Mouse (Mus musculus) adipose tissue, adult 10 weeks (tissue): Measurements from ENCODE around the gene Gm4301. TPM values are rescaled to one million over a fixed set of nuclear protein-coding genes. Genes with fewer than 3 reads are reported as not detected.

Experiments
- polyA plus RNA-seq: library from polyadenylated mRNA; stranded (reverse); fragments of 350-450 nt; fragmentation: Illumina TruSeq; extraction: RNeasy Lipid Tissue Mini Kit (QIAGEN cat#74804); gene quantifications from one replicate; pipeline ENCODE4 v1.2.3, GENCODE M21; 2014; ENCODE audit warnings: low read depth, low replicate concordance

The Gm4301 gene
- polyA plus RNA-seq = not detected

GRCm38 (mm10) chr10:100335376-100335775 lies at the start of gene Gm4301:
Gene Gm4301, plus strand, starts transcription at chr10:100335676.

GRCm38 (mm10) chr10:100340536-100340935 lies 5.1 kb downstream of the Gm4301 start, which contains the start of gene Gm4302:
Gene Gm4302, plus strand, starts transcription at chr10:100340836.

GRCm38 (mm10) chr10:100345672-100346071 lies 10.2 kb downstream of the Gm4301 start, which contains the start of gene Gm4303:
Gene Gm4303, plus strand, starts transcription at chr10:100345972.

GRCm38 (mm10) chr10:100350793-100351192 lies 15.3 kb downstream of the Gm4301 start, which contains the start of gene Gm4305:
Gene Gm4305, plus strand, starts transcription at chr10:100351093.

GRCm38 (mm10) chr10:100361038-100361437 lies 25.6 kb downstream of the Gm4301 start, which contains the start of gene Gm4307:
Gene Gm4307, plus strand, starts transcription at chr10:100361338.

GRCm38 (mm10) chr10:100382460-100382859 lies 47.0 kb downstream of the Gm4301 start, which contains the start of gene Gm4312:
Gene Gm4312, minus strand, starts transcription at chr10:100382560.

Other genes with a start within 250 kb of the Gm4301 start
- not detected for gene Gm4302, start 5.2 kb downstream of the Gm4301 start, polyA plus RNA-seq
- gene Gm4303, start 10.3 kb downstream of the Gm4301 start, polyA plus RNA-seq = not detected
- not detected for gene Gm4305, start 15.4 kb downstream of the Gm4301 start, polyA plus RNA-seq
- gene Gm4307, start 25.7 kb downstream of the Gm4301 start, polyA plus RNA-seq = not detected
- not detected for gene Gm4312, start 46.9 kb downstream of the Gm4301 start, polyA plus RNA-seq
- gene Tmtc3, start 151.7 kb downstream of the Gm4301 start, polyA plus RNA-seq = 10.1 TPM
- gene Cep290, start 151.9 kb downstream of the Gm4301 start, polyA plus RNA-seq = 7.2 TPM